Mouse (Mus musculus) midbrain, embryonic 16.5 days (tissue): ENCODE data around the gene Tsen34. TPM values are rescaled to one million over a fixed set of nuclear protein-coding genes. Genes with fewer than 3 reads are reported as not detected.

Experiments used
- microRNA-seq: library from miRNA; unstranded; fragments of <30 nt; microRNA quantifications from one replicate; pipeline ENCODE4, GENCODE M21; 2017
- polyA plus RNA-seq: library from polyadenylated mRNA; unstranded; fragments of >200 nt; fragmentation: Nextera tagmentation; extraction: Ambion mirVana; gene quantifications from 2 replicates; pipeline ENCODE4 v1.2.1, GENCODE M21; 2015

Gene Tsen34
- polyA plus RNA-seq, 1 experiment from 2014 or later: 285 TPM

Small RNA genes within 50 kb of the gene (microRNA-seq; reads per million reads assigned to microRNA genes)
- gene Mir3572: 3.3 reads per million, percentile 16 among the genes with 10 or more reads in this experiment

Other genes starting within 250 kb of the Tsen34 start
- gene Tarm1, start 190.2 kb upstream of the Tsen34 start, polyA plus RNA-seq: not detected in 2 replicates
- gene Oscar, start 76.7 kb upstream of the Tsen34 start, polyA plus RNA-seq: 0.43 and 0.72 TPM in 2 replicates
- 375 and 400 TPM in 2 replicates for gene Ndufa3, start 75.5 kb upstream of the Tsen34 start, polyA plus RNA-seq
- 31.8 and 37.2 TPM in 2 replicates for gene Tfpt, start 62.9 kb upstream of the Tsen34 start, polyA plus RNA-seq
- gene Prpf31, start 62.9 kb upstream of the Tsen34 start, polyA plus RNA-seq: 86.7 and 89.1 TPM in 2 replicates
- 37.4 and 38.9 TPM in 2 replicates for gene Cnot3, start 47.6 kb upstream of the Tsen34 start, polyA plus RNA-seq
- gene Leng1, start 27.0 kb upstream of the Tsen34 start, polyA plus RNA-seq: 12.6 and 13.2 TPM in 2 replicates
- 4.5 and 4.9 TPM in 2 replicates for gene Tmc4, start 15.3 kb upstream of the Tsen34 start, polyA plus RNA-seq
- gene Mboat7, start 660 bp downstream of the Tsen34 start, polyA plus RNA-seq: 102 and 118 TPM in 2 replicates
- gene Rps9, start 11.1 kb downstream of the Tsen34 start, polyA plus RNA-seq: 646 and 689 TPM in 2 replicates
- 0.23 and 0.31 TPM in 2 replicates for gene Pirb, start 27.5 kb downstream of the Tsen34 start, polyA plus RNA-seq
- not detected in 2 replicates for gene Gm15448, start 132.8 kb downstream of the Tsen34 start, polyA plus RNA-seq
- 0.11 TPM in 1 of 2 replicates, not detected in the other for gene Pira2, start 152.2 kb downstream of the Tsen34 start, polyA plus RNA-seq
- gene Gm14548, start 205.3 kb downstream of the Tsen34 start, polyA plus RNA-seq: not detected in 2 replicates
- gene Lilra6, start 222.6 kb downstream of the Tsen34 start, polyA plus RNA-seq: not detected in 2 replicates